Mouse (Mus musculus) urinary bladder, postnatal 10 days (tissue): ENCODE data around the gene Copz1.

Experiments
- DNase-seq: peaks from one replicate; pipeline ENCODE4 v3.0.0; 2022; ENCODE audit warnings: low spot score

Copz1 gene

GRCm38 (mm10) chr15:103339166-103339960, 66.8 kb downstream of the Copz1 start:
- DNase-seq, result no peak

DNA sequence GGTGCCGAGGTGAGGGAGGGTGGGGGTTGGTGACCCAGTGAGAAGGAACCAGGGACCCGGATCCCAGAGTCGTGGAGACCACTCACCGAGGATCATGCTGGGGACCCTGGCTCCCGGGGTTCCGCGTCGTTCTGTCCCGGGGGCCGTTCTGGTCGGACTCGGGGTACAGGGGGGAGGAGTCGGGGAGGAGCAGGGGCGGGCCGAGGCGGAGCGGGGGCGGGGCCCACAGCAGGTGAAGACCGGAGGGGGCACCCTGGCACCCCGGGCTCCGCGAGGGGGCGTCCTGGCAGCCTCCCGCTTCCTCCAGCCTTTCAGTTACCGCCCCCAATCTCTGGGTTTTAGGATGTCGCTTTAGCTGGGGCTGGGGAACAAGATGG, 67.4 kb downstream of the Copz1 start, which contains the start of gene Zfp385a:
TSS of gene Zfp385a (minus strand) at position 133 of the 377 bp plus-strand sequence.
- DNase-seq, result no peak

DNA sequence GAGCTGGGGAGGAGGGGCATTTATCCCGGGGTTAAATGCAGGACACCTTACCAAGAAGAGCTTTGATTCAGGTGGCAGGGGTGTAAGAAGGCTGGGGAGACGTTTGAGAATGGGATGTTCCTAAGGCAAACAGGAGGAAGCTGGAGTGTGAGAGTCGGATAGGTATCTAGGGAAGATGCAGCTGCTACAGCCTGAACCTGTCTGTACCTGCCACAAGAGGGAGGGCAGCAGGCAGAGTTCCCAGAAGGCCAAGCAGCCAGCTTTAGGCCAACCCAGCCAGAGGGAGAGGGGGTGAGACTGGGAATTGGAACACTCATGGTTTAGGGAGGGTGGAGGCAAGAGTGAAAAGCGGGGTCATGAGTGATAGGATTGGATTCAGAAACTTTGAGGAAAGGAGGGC, 68.3 kb downstream of the Copz1 start:
- DNase-seq, result no peak

DNA sequence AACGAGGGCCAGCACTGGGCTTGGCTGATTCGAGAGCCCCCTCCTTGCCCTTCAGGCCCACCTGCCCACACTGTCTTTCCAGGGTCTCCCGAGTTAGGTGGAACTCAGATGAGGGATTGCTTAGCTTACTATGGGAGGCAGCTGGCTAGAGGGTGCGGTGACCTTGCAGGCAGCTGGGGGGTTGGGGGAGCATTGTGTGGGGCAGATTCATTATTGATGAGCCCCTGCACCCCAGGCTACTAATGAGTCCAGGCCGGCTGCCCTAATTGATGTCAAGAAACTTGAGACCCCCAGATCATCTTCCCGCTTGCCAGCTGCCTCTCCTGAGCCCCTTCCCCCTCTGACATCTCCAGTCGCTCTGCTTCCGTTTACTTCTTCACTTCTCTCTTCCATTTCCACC, 69.0 kb downstream of the Copz1 start:
- no peak for DNase-seq

GRCm38 (mm10) chr15:103342415-103342814, 69.9 kb downstream of the Copz1 start:
- DNase-seq, result no peak

DNA sequence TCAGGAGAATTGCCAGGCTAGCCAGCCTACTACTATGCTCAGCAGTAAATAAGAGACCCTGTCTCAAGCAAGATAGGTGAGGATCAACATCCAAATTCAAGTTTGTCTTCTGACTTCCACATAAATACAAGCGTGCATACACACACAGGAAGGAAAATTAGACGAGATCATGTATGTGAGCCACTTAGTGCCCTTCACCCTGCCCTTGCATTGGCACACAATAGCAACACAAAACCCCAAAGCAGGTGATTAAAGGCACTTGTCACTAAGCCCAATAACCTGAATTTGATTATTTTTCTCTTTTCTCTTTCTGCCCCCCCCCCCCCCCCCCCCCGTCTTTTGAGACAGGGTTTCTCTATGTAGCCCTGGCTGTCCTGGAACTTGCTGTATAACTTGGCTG, 70.5 kb downstream of the Copz1 start:
- no peak for DNase-seq

DNA sequence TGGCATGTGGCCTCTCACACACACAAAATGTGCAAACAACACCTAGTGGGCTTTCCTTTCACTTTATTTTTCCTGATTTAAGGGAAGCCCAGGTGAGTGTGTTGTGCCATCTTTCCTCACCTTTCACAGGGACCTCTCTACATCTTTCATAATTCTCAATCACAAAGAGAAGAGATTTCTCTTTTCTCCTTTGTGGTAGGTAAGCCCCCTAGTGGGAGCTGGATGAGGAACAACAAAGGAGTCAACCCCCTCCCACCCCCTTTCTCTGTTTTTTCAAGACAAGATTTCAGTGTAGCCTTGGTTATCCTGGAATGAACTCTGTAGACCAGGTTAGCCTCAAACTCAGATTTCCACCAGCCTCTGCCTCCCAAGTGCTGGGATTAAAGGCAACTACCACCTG, 71.0 kb downstream of the Copz1 start:
- no peak for DNase-seq

DNA sequence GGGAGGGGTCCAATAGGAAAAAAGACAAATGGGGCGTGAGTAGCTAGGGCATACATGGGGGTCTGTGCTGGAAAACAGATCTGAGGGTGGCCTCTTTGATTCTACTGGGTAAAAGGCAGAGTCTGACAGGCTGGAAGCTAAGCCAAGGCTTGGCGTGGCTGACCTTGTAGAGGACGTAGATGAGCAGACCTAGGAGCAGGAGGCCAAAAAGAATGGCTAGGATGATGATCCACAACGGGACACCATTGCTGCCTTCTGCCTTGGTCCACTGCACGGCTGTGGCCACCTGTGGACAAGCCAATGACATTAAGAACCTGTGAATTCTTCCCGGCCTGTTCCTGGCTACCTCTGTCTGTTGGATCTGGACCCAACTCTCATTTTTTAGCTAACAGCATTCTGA, 73.3 kb downstream of the Copz1 start:
- no peak for DNase-seq

GRCm38 (mm10) chr15:103347275-103347684, 74.8 kb downstream of the Copz1 start:
- DNase-seq, result no peak
